Mouse (Mus musculus) adrenal gland, adult 18-20 months (tissue): ENCODE results near the gene Olfr672. TPM values are rescaled to one million over a fixed set of nuclear protein-coding genes. Genes with fewer than 3 reads are reported as not detected.
"Not testable (repeated sequence)": the region's sequence is repeated elsewhere in the genome, so short reads cannot be mapped to it uniquely, and the experiment has no call there.

Source experiments
- DNase-seq, 2 experiments: peaks; one replicate each; pipeline ENCODE4 v3.0.0; 2021 to 2022; ENCODE audit warnings: low spot score in 2 of 2
- long read RNA-seq, 2 experiments: library from polyadenylated mRNA; stranded (forward); transcript quantifications; one replicate each; pipeline ENCODE4 v2.0.0; 2021
- total RNA-seq, 2 experiments: library from RNA; stranded (reverse); gene quantifications; 1 replicate in 1 of 2; 2 replicates in 1 of 2; pipeline ENCODE4 v1.2.3; 2021

Olfr672 gene
- not detected for total RNA-seq
- long read RNA-seq, experiment 1, result 0 reads
- long read RNA-seq, experiment 2, result 0 reads

DNA sequence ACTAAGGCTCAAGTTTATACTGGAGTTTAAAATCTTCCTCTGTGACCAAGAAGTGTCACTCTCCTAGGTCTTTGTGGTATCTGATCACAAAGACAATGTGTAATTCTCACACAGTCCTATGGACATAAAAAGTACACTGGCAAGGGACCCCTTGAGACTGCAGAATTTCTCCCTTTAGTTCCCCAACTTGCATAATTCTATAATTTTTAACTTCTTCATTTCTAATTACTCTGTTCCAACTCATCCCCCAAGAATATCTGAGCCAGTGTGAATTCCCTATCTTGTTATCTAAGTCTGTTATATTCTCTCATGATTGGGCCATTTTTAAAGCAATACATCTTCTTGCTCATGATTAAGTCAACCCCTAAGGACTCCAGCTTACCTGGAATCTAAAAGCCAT, at the start of gene Olfr672:
Olfr672 (minus strand) TSS at position 101 of the 400 bp plus-strand sequence.
- DNase-seq, result no peak

DNA sequence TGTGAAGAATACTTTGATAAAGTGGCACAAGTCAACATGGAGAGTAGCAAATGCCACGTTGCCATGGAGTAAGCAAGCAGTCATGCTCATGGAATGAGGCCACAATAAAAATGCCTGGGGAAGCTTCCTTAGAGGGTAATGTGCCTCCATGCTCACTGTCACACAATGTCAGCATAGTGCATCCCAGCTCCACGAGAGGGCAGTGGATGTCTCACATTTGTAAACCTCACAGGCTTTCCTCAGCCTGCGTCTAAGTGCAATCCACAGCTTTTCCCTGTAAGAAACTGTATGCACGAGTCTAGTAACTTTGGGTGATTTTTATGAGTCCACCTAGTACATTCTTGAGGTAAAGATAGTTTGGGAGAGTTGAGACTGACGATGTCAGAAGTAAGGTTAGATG, 32.0 kb upstream of the Olfr672 start:
- not testable (repeated sequence) for DNase-seq

DNA sequence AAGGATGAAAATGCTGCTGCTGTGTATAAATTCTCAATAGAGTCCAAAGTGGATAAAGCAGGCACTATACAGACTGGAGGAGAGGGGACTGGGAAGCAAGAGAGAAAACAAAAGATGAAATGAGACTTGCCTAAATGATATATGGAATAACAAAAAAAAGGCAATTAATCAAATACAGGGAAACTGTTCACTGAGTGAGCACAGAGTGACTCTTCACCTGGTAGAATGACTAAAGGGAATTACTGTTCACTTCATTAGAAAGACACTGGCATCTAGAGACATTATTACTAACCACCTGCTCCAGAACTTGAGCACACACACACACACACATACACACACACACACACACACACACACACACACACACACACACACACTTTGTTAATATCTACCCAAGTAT, 30.6 kb upstream of the Olfr672 start, which contains the start of gene Olfr676:
Olfr676 (plus strand) TSS at position 301 of the 400 bp plus-strand sequence.
- DNase-seq, result no peak

DNA sequence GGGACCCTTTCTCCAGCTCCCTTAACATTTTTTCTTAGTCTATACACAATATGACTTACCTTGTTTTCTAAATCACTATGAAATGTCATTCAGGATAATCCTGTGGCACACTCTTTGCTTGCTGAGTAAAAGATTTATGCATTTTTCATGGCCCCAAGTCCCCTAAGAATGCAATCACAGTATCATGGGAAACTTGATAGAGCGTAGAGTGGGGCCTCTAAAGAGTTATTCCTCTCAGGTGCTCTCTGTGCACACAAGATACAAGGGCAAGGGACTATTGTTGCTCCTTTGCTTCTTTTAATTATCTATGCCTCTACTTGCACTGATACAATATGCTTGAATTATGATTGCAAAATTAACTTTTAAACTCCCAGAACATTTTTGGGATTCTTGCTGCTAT, 26.5 kb upstream of the Olfr672 start, which contains the start of gene Olfr675:
Olfr675 (minus strand) TSS at position 101 of the 400 bp plus-strand sequence.
- no peak for DNase-seq

DNA sequence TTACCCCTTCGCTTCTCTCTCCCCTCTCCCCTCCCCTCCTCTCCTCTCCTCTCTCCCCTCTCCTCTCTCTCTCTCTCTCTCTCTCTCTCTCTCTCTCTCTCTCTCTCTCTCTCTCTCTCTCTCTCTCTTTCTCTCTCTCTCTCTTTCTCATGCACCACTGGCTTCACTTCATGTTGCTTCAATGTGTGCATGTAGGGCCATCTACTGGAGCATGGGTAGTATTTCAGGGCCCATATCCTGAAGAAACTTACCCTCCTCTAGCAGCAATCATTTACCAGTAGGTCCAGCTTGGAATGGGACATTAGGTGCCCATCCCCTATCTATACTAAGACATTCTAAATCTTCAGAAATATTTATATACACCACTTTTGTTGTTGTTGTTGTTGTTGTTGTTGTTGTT, 20.7 kb upstream of the Olfr672 start:
- DNase-seq, result no peak

DNA sequence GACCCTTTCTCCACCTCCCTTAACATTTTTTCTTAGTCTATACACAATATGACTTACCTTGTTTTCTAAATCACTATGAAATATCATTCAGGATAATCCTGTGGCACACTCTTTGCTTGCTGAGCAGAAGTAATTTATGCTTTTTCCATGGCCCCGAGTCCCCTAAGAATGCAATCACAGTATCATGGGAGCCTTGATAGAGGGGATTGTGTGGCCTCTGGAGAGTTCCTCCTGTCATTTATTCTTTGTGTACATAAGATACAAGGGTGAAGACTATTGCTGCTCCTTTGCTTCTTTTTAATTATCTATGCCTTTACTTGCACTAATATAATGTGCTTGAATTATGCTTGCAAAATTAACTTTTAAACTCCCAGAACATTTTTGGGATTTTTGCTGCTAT, 22.8 kb downstream of the Olfr672 start, which contains the start of gene Olfr671:
Olfr671 (minus strand) TSS at position 101 of the 400 bp plus-strand sequence.
- no peak for DNase-seq

DNA sequence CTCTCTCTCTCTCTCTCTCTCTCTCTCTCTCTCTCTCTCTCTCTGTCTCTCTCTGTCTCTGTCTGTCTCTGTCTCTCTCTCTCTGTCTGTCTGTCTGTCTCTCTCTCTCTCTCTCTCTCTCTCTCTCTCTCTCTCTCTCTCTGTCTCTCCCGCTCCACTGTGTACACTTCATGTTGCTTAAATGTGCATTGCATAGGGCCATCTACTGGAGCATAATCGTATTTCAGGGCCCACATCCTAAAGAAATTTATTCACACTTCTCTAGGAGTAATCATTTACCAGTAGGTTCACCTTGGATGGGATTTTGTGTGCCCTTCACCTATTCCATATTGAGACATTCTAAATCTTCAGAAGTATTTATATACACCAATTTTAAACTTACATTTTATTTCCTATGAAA, 29.3 kb downstream of the Olfr672 start:
- DNase-seq, result not testable (repeated sequence)

DNA sequence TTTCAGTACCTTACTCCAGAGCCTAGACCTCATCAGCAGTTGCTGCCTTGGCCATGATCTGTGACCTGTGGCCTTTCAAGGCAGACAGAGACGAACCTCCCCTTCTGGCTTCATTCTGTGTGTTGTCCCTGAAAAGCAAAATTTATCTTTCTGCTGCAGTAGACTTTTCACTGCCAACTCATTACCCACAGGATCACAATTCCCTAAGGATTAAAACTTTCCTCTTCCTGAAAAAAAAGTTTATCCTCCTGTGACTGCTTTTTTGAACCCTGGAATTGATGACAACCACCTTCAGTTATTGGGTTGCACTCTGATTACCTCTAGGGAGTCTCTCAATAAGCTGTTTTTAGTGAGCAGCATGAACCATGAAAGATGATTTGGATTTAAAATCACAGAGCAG, 39.3 kb downstream of the Olfr672 start, which contains the start of gene Olfr670:
Olfr670 (minus strand) TSS at position 101 of the 400 bp plus-strand sequence.
- DNase-seq, result no peak

DNA sequence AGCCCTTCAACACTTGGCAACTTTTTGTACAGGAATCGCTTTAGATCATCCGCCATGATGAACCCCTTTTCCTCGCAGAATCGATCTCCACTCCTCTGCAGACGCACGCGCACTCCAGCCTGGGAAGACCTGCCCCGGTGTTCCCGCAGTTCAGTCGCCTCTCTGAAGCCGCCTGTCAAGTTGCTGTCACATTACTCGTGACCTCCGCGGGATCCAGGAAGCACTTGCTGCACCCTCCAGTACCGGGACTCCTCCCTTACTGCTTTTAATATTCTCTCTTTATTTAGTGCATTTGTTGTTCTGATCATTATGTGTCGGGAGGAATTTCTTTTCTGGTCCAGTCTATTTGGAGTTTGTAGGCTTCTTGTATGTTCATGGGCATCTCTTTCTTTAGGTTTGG, 51.6 kb downstream of the Olfr672 start:
- DNase-seq, result not testable (repeated sequence)

Other genes with a start within 250 kb of the Olfr672 start
- not detected for gene Usp17le, start 224.6 kb downstream of the Olfr672 start, total RNA-seq
- gene Usp17lb, start 159.4 kb downstream of the Olfr672 start, total RNA-seq, result not detected
- not detected for gene Usp17la, start 145.0 kb downstream of the Olfr672 start, total RNA-seq
- gene Olfr665, start 124.0 kb downstream of the Olfr672 start, total RNA-seq, result not detected
- gene Olfr666, start 106.1 kb downstream of the Olfr672 start, total RNA-seq, result not detected
- gene Olfr667, start 80.5 kb downstream of the Olfr672 start, total RNA-seq, result not detected
- not detected for gene Olfr668, start 74.0 kb downstream of the Olfr672 start, total RNA-seq
- not detected for gene Olfr669, start 67.8 kb downstream of the Olfr672 start, total RNA-seq
- gene Olfr670, start 39.4 kb downstream of the Olfr672 start, total RNA-seq, result not detected
- gene Olfr671, start 22.9 kb downstream of the Olfr672 start, total RNA-seq, result not detected
- gene Olfr675, start 26.4 kb upstream of the Olfr672 start, total RNA-seq, result not detected
- gene Olfr676, start 30.7 kb upstream of the Olfr672 start, total RNA-seq, result not detected
- not detected for gene Olfr677, start 49.3 kb upstream of the Olfr672 start, total RNA-seq
- gene Olfr678, start 62.4 kb upstream of the Olfr672 start, total RNA-seq, result not detected
- gene Olfr679, start 79.2 kb upstream of the Olfr672 start, total RNA-seq, result not detected
- not detected for gene Olfr680-ps1, start 90.8 kb upstream of the Olfr672 start, total RNA-seq
- not detected for gene Olfr681, start 114.8 kb upstream of the Olfr672 start, total RNA-seq
- not detected for gene Olfr683, start 145.0 kb upstream of the Olfr672 start, total RNA-seq
- not detected for gene Olfr684, start 161.6 kb upstream of the Olfr672 start, total RNA-seq
- not detected for gene Olfr685, start 184.0 kb upstream of the Olfr672 start, total RNA-seq
- gene Olfr686, start 205.5 kb upstream of the Olfr672 start, total RNA-seq, result not detected